Mouse (Mus musculus) gastrocnemius, postnatal 36 days (tissue): ENCODE data around the gene Uck2. TPM values are rescaled to one million over a fixed set of nuclear protein-coding genes. Genes with fewer than 3 reads are reported as not detected.

Experiments
- DNase-seq, 2 experiments: peaks; one replicate each; pipeline ENCODE4 v3.0.0; 2022
- intact Hi-C: fragments of 180-260 bp; cut with DNase I; formaldehyde crosslinking; loops from one replicate; pipeline ENCODE4 v1.15.1; 2025
- long read RNA-seq, 2 experiments: library from polyadenylated mRNA; stranded (forward); transcript quantifications; one replicate each; pipeline ENCODE4 v2.0.0; 2021
- total RNA-seq, 2 experiments: library from RNA; stranded (reverse); gene quantifications; 2 replicates each; pipeline ENCODE4 v1.2.3; 2021

The Uck2 gene
- total RNA-seq, result 10 to 100 TPM; 17.6 to 18.9 TPM
- long read RNA-seq, experiment 1, partial matches to known transcripts, result 0 of 2 reads
- long read RNA-seq, experiment 1, other reads (novel, unspliced or antisense), result 2 of 2 reads
- long read RNA-seq, experiment 2, full-length matches to known transcripts, result 2 of 6 reads
- long read RNA-seq, experiment 2, partial matches to known transcripts, result 0 of 6 reads
- long read RNA-seq, experiment 2, other reads (novel, unspliced or antisense), result 4 of 6 reads

GRCm38 (mm10) chr1:167285320-167285355, at the start of gene Uck2:
TSS of gene Uck2 (minus strand) at chr1:167285320.
- intact Hi-C loops, result loop anchor here (1.0 kb wide), 1 partner anchor 23 kb away; the partner anchor contains the start of gene Tmco1
- no peak for DNase-seq

- intact Hi-C loops, result no loop called here
- DNase-seq, result no peak
Measured at GRCm38 (mm10) chr1:167331106-167331505, 46.0 kb upstream of the Uck2 start.

GRCm38 (mm10) chr1:167328776-167329175, 43.7 kb upstream of the Uck2 start:
- intact Hi-C loops, result no loop called here
- no peak for DNase-seq

- intact Hi-C loops, result no loop called here
- DNase-seq, result no peak
Measured at GRCm38 (mm10) chr1:167321691-167322090, 36.6 kb upstream of the Uck2 start.

- no peak for DNase-seq
- intact Hi-C loops, result no loop called here
Measured at GRCm38 (mm10) chr1:167313220-167313619, 28.1 kb upstream of the Uck2 start.

GRCm38 (mm10) chr1:167312367-167312766, 27.2 kb upstream of the Uck2 start:
- intact Hi-C loops, result no loop called here
- DNase-seq, result no peak

GRCm38 (mm10) chr1:167308261-167309054, 23.3 kb upstream of the Uck2 start, which contains the start of gene Tmco1:
TSS of gene Tmco1 (plus strand) at chr1:167308378.
- DNase-seq, result peak; percentile 96 to 98
- intact Hi-C loops, result loop anchor here (1.0 kb wide), 1 partner anchor 23 kb away; the partner anchor contains the start of gene Uck2

- no peak for DNase-seq
- intact Hi-C loops, result loop anchor here (1.0 kb wide), 1 partner anchor 22 kb away; the partner anchor contains the start of gene Uck2
Measured at GRCm38 (mm10) chr1:167307674-167308073, 22.6 kb upstream of the Uck2 start.

- intact Hi-C loops, result no loop called here
- DNase-seq, result peak in 1 of 2 experiments; percentile 11
Measured at GRCm38 (mm10) chr1:167306451-167307240, 21.5 kb upstream of the Uck2 start.

- DNase-seq, result no peak
- intact Hi-C loops, result no loop called here
Measured at GRCm38 (mm10) chr1:167305501-167306137, 20.5 kb upstream of the Uck2 start.

- intact Hi-C loops, result no loop called here
- no peak for DNase-seq
Measured at GRCm38 (mm10) chr1:167300122-167300521, 15.0 kb upstream of the Uck2 start.

GRCm38 (mm10) chr1:167295679-167296402, 10.7 kb upstream of the Uck2 start:
- DNase-seq, result no peak
- intact Hi-C loops, result no loop called here

- intact Hi-C loops, result no loop called here
- DNase-seq, result peak in 1 of 2 experiments; percentile 27
Measured at GRCm38 (mm10) chr1:167292447-167292846, 7.3 kb upstream of the Uck2 start.

- intact Hi-C loops, result no loop called here
- DNase-seq, result no peak
Measured at GRCm38 (mm10) chr1:167291610-167292009, 6.5 kb upstream of the Uck2 start.

- DNase-seq, result no peak
- intact Hi-C loops, result no loop called here
Measured at GRCm38 (mm10) chr1:167290263-167290592, 5.1 kb upstream of the Uck2 start.

GRCm38 (mm10) chr1:167289567-167290262, 4.6 kb upstream of the Uck2 start:
- intact Hi-C loops, result no loop called here
- DNase-seq, result no peak

- intact Hi-C loops, result no loop called here
- no peak for DNase-seq
Measured at GRCm38 (mm10) chr1:167288665-167289538, 3.8 kb upstream of the Uck2 start.

- intact Hi-C loops, result no loop called here
- DNase-seq, result no peak
Measured at GRCm38 (mm10) chr1:167287156-167287555, 2.0 kb upstream of the Uck2 start.

- DNase-seq, result no peak
- intact Hi-C loops, result loop anchor here (1.0 kb wide), 1 partner anchor 23 kb away; the partner anchor contains the start of gene Tmco1
Measured at GRCm38 (mm10) chr1:167285356-167285755, 236 bp upstream of the Uck2 start.
